Mouse (Mus musculus) inflammation-experienced regulatory T-cells (primary cell): ENCODE measurements around the gene Asah2. TPM values are rescaled to one million over a fixed set of nuclear protein-coding genes. Genes with fewer than 3 reads are reported as not detected.

Experiments used
- polyA plus RNA-seq, 2 experiments: library from polyadenylated mRNA; unstranded; fragments of 100-300 nt; shearing (Covaris generic); gene quantifications; one replicate each; pipeline ENCODE4 v1.2.1; 2017

Gene Asah2
- polyA plus RNA-seq = 1 to 10 TPM in 1 of 2 experiments, under 1 TPM in 1; 0.48 to 1.3 TPM

DNA sequence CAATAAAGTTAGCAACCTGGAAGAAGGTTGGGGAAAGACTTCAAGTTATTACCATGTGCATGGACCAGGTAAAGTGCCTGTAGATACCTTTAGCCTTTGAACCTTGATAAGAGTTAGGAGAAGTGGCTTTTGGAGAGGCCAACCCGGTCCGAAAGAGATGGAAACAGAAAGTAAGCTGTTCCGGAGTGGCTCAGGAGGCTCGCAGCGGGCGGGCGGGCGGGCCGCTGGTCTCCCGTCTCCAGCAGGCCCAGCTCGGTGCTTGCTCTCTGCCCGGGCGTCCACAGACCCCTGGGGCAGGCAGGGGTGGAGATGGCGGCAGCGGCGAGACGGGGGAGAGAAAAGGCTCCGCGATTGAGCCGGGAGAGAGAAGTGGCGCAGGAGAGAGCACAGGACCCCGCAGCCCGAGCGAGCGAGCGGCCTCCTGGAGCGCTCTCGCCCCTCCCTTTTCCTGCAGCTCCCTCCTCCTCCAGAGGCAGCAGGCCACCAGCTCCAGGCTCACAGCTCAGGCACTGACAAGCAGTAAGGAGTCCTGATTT lies at the start of gene Asah2:
Gene Asah2 (minus strand): TSS at position 441 of the 536 bp plus-strand sequence.

Other genes starting within 250 kb of the Asah2 start
- gene A1cf, start 239.4 kb downstream of the Asah2 start, polyA plus RNA-seq = 1 to 10 TPM in 1 of 2 experiments, under 1 TPM in 1; 0.30 to 1.0 TPM